Mouse (Mus musculus): ENCODE data around the gene Ankar.

Gene Ankar

DNA sequence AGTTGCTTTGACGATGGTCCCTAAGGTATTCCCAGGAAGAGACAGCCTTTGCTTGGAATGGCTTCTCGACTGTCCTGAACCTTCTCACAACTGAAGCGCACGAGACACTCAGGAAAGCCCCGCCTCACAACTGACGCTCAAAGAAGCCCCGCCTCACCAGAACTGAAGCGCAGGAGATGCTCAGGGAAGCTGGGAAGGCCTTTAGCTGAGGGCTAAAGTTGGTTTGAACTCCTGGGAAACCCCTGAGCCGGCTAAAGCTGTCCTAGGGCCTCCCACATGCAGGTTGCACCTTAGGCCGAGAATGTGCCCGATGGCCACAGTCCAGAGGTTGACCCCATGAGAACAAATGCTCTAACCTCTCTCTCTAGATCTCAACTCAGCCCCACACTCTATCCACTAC is at the start of gene Ankar:
TSS of gene Ankar (minus strand) at position 101 of the 400 bp plus-strand sequence.
- no peak for DNase-seq (ENCODE audit: low spot score in 2 of 2)

GRCm38 (mm10) chr1:72746382-72746781 is 46.0 kb upstream of the Ankar start:
- peak; percentile 67 for DNase-seq (ENCODE audit: low spot score in 2 of 2)

- DNase-seq (ENCODE audit: low spot score in 2 of 2), result no peak
These were observed 44.6 kb upstream of the Ankar start for GRCm38 (mm10) chr1:72744816-72745506.

- no peak for DNase-seq (ENCODE audit: low spot score in 2 of 2)
These were observed 41.0 kb upstream of the Ankar start for GRCm38 (mm10) chr1:72741406-72741805.

DNA sequence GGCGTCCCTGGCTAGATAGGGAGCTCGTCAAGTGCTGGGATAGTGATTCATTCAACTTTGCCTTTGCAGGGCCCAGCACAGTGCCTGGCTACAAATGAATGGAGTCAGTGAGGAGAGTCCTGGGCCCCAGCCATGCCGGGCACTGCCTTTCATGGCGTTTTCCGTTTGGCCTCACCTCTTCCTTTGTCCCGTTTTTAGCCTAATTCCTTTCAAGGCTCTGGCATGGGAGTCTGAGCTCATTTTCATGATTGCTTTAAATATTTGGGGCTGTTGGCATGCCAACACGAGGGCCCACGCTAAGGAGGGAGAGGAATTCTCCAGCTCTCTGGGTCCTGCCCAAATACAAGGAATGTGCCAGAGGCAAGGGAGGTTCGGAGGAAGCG is 39.3 kb upstream of the Ankar start:
- DNase-seq (ENCODE audit: low spot score in 2 of 2), result peak; percentile 25 to 54

GRCm38 (mm10) chr1:72738946-72739680 is 38.7 kb upstream of the Ankar start:
- DNase-seq (ENCODE audit: low spot score in 2 of 2), result peak in 1 of 2 experiments; percentile 11

DNA sequence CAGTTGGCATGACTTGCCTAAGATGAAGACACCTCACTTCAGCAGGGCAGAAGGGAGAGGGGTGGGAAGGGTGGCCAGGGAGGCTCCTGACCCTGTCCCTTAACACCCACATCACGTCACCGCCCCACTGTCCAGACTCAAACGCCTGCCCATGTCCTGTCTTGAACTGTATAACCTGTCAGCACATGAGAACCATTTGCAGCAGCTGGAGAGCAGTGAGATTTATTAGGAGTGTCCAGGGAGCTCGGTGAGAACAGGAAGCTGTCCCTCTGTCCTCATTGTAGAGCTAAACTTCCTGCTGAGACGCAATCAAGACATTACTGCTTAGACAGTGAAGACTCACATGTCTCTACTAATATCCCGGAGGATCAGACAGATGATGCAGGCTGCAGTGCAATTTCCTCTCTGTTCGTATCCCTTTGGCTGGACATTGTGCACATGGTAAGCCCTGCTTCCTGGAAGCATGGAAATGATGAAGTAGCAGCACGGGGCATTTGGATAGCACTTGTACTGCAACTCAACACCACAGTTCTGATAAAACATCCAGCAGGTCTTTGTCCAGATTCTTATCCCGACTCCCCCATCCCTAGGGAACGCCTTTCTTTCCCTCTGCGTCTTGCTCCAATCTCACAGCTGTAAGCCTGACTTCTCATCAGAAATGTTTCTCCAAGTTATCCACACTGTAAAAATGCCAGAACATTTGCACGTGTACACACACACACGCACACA is 36.2 kb upstream of the Ankar start:
- DNase-seq (ENCODE audit: low spot score in 2 of 2), result no peak

DNA sequence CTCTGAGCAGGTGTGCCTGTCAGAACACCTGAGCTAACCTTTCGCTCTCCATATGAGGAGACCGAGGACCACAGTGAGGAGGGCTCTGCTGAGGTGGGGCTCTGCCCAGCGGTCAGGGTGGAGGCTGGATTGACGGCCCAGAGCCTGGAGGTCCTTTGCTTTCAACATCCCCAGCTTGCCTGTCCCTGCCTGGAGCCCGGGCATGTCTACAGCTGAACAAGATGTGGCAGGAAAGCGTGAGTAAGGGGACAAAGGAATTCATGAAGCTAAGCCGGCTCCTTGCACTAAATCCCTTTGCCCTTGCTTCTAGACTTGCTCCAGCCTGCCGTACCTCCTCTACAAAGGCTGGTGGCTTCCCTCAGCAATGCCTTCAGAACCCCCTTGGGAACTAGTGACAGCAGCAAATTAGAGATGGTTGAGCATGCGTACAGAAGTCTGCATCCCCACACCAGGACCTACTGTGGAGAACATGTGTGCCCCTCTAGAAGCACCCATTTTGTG is 32.9 kb upstream of the Ankar start:
- no peak for DNase-seq (ENCODE audit: low spot score in 2 of 2)

DNA sequence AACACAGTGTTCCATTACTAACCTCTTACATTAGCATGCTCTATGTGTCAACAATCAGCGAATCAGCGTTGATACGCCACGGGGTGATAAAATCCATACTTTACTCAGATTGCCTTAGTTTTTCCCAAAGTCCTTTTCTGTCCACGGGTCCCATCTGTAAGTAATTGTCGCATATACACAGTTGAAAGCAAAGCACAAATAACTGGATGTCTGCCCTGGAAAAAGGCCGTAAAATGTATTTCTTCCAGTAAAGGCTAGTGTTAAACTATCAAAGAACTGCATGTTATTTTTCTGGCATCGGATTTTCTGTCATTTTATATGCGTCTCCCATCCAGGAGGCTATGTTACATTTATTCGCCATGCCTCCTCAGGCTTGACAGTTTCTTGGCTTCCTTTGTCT is 29.7 kb upstream of the Ankar start:
- no peak for DNase-seq (ENCODE audit: low spot score in 2 of 2)

- DNase-seq (ENCODE audit: low spot score in 2 of 2), result no peak
These were observed 28.4 kb upstream of the Ankar start for GRCm38 (mm10) chr1:72728781-72729180.

- no peak for DNase-seq (ENCODE audit: low spot score in 2 of 2)
These were observed 25.6 kb upstream of the Ankar start for GRCm38 (mm10) chr1:72725941-72726340.

GRCm38 (mm10) chr1:72724354-72724753 is 24.0 kb upstream of the Ankar start:
- DNase-seq (ENCODE audit: low spot score in 2 of 2), result no peak

DNA sequence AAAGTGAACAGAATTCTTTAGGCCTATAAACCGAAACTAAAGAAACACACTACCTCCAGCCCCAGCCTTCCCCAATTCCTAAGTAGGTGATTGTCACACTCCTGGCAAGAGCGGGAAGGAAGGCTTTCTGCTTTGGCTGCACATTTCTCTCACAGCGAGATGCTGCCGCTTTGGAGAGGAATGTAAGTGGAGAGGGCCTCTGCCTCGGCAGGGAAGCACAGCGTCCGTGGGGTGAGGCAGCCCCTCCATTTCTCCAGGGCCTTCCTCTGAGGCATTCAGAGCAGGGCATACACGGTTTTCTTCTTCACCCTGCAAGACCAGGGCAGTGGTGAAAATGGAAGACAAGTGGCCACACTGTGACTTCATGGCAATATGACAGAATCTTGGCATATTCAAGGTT is 22.3 kb upstream of the Ankar start:
- DNase-seq (ENCODE audit: low spot score in 2 of 2), result no peak

GRCm38 (mm10) chr1:72720115-72720725 is 19.8 kb upstream of the Ankar start:
- DNase-seq (ENCODE audit: low spot score in 2 of 2), result no peak

DNA sequence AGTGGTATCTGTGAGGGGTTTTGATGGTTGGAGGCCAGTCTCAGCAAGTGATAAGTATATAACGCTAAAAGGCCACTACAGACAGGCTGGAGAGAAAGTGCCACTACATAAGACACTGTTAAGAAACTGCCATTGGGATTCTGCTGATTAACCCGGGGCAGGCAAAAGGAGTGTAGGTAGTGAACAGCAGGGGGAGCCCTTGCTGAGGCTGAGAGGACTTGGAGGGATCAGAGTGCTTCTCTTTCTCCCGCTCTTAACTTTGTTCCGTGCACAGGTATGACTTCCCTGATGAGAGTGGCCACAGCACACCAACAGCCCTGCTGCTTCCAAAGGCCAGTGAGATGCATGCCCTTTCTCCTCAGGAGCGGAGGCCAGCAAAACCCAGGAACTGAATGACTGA is 18.5 kb upstream of the Ankar start:
- peak; percentile 50 to 72 for DNase-seq (ENCODE audit: low spot score in 2 of 2)

DNA sequence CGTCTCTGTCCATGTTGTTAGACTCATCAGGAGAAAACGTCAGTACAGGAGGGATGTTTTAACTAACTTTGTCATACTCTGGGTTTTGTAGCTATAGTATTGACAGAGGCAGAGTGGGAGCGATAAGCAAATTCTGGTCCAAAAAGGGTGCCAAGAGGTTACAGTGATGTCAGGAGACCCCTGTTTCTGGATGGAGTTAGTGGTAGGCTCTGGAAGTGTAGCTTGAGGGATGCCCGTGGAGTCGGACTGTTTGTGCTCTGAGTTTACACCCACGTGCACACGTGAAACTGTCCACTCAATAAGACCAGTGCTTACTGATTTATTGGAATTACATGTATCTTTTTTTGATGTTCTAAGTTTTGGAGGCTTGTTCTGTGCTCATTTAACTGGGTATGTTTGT is 17.2 kb upstream of the Ankar start:
- no peak for DNase-seq (ENCODE audit: low spot score in 2 of 2)

GRCm38 (mm10) chr1:72716926-72717325 is 16.5 kb upstream of the Ankar start:
- DNase-seq (ENCODE audit: low spot score in 2 of 2), result peak; percentile 67 to 85

- no peak for DNase-seq (ENCODE audit: low spot score in 2 of 2)
These were observed 16.0 kb upstream of the Ankar start for GRCm38 (mm10) chr1:72716421-72716820.

DNA sequence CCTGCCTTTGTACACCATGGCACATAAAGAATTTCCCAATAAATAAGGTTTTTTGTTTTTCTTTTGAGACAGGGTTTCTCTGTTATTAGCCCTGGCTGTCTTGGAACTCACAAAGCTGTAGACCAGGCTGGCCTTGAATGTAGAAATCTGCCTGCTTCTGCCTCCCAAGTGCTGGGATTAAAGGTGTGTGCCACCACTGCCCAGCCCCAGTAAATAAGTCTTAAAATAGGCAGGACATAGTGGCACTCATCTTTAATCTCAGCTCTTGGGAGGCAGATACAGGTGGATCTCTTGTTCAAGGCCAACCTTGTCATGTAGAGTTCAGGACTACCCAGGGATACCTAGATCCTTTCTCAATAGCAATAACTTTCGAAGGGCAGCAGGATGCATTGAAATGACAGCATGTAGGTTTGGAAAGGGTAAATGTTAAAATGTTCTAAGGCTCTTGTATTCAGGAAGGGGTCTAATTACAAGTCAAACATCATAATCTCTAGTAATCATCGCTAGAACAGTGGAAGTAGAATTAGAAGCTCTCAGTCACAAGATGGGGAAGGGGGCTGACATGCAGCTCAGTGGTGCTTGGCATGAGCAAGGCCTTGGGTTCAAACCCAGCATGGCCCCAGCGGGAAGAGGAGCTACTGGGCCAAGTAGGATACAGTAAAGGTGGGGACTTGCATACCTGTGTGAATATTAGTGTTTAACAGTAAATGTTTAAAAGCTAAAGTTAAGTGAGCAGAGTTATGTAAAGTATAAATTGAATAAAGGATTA is 15.4 kb upstream of the Ankar start:
- no peak for DNase-seq (ENCODE audit: low spot score in 2 of 2)

DNA sequence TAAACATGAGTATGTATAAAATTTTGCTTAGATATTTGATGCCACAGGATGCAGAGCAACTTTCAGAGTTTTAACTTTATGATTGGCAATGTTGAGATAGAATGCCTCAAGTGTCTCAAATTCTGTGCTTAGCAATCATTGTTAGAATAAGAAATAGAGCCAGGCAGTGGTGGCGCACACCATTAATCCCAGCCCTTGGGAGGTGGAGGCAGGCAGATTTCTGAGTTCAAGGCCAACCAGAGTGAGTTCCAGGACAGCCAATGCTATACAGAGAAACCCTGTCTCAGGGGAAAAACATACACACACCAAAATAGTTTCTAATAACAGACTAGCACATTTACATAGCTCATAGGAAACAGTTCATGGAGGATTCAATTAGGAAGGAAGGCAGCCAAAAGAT is 14.7 kb upstream of the Ankar start:
- no peak for DNase-seq (ENCODE audit: low spot score in 2 of 2)

DNA sequence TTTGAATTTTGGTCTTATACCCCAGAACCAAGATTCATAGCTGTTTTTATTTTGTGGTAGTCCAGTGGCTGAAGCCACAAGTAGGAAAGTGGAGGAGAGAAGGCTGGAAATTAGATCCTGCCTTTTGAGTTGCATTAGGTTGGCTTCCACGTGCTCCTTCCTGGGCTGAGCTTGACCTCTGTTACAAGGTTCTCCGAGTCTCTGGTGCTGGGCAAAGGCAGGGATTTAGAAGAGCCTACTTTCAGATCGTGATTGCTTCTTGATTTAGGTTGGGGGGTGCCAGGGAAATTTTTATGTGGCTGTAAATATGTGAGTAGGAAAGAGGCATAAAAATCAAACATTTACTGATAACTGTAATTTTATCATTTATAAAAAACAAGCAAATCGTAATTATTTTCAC is 14.2 kb upstream of the Ankar start:
- DNase-seq (ENCODE audit: low spot score in 2 of 2), result no peak
